Mouse (Mus musculus) G1E (cell line): ENCODE data around the gene Nmrk2.

Experiments
- CTCF ChIP-seq: IDR thresholded peaks from 2 replicates; pipeline ENCODE4 v1.5.1; 2012; ENCODE audit warnings: low read depth, low read length, inconsistent platforms, mixed read lengths
- GATA1 ChIP-seq: IDR thresholded peaks from 2 replicates; pipeline ENCODE4 v1.6.1; 2012; ENCODE audit warnings: borderline replicate concordance, low read length, inconsistent platforms, mixed read lengths

GRCm38 (mm10) chr10:81244146-81244545 lies 42.3 kb upstream of the Nmrk2 start:
- no peak for TF ChIP-seq CTCF
- TF ChIP-seq GATA1: no peak
